Mouse (Mus musculus) liver, postnatal 0 days (tissue): ENCODE measurements at regions not wholly inside any gene's neighbourhood (a gene's known extent, or its start where the extent isn't known, plus 50 kb on each side); places are given as distances from the start of the nearest gene placed in this dataset.

Experiments used
- ATAC-seq: fragments of 200-750 bp; cut with Nextera tagmentation; 2 replicates; pipeline ENCODE4 v1.8.0; 2017; ENCODE audit warnings: mild to moderate bottlenecking, moderate library complexity
- DNase-seq: peaks from one replicate; pipeline ENCODE4 v3.0.0-alpha.2; 2016
- H3K27ac ChIP-seq: fragments of 300-500 bp; sonication (generic); 2 replicates; pipeline ENCODE4 v1.5.1; 2014; ENCODE audit warnings: antibody characterized with exemption, moderate library complexity, mild to moderate bottlenecking, low read depth
- H3K27me3 ChIP-seq: fragments of 300-500 bp; sonication (generic); 2 replicates; pipeline ENCODE4 v1.6.1; 2014; ENCODE audit warnings: low read length, control low read depth, mixed read lengths; ENCODE audit not compliant: insufficient read depth
- H3K36me3 ChIP-seq: fragments of 300-500 bp; sonication (generic); replicated peaks from 2 replicates; pipeline ENCODE4 v1.6.1; 2014; ENCODE audit warnings: mild to moderate bottlenecking, control low read depth, low read length, moderate library complexity, mixed read lengths; ENCODE audit not compliant: insufficient read depth
- H3K4me1 ChIP-seq: fragments of 300-500 bp; sonication (generic); 2 replicates; pipeline ENCODE4 v1.6.1; 2014; ENCODE audit warnings: antibody characterized with exemption, mild to moderate bottlenecking, control low read depth; ENCODE audit not compliant: insufficient read depth
- H3K4me2 ChIP-seq: fragments of 300-500 bp; sonication (generic); 2 replicates; pipeline ENCODE4 v1.6.1; 2014; ENCODE audit warnings: low read depth, mild to moderate bottlenecking, low read length, moderate library complexity, mixed read lengths
- H3K4me3 ChIP-seq: fragments of 300-500 bp; sonication (generic); 2 replicates; pipeline ENCODE4 v1.5.1; 2014; ENCODE audit warnings: low read depth, low read length
- H3K9ac ChIP-seq: fragments of 300-500 bp; sonication (generic); replicated peaks from 2 replicates; pipeline ENCODE4 v1.6.1; 2014; ENCODE audit warnings: mild to moderate bottlenecking, moderate library complexity
- H3K9me3 ChIP-seq: fragments of 300-500 bp; sonication (generic); 2 replicates; pipeline ENCODE4 v1.6.1; 2016; ENCODE audit warnings: mild to moderate bottlenecking, control low read depth, low read length, mixed read lengths
- CTCF ChIP-seq: sonication (generic); IDR thresholded peaks from 2 replicates; pipeline ENCODE4 v1.5.1; 2016; ENCODE audit warnings: antibody characterized with exemption, low read depth
- EP300 ChIP-seq: IDR thresholded peaks from 2 replicates; pipeline ENCODE4 v1.6.1; 2016; ENCODE audit warnings: antibody characterized with exemption, low read depth, mild to moderate bottlenecking
- WGBS: fragments of 180-500 bp; shearing (Covaris S2); extraction: QIAGEN DNeasy Blood & Tissue Kit; methylation state at CpG from one replicate; pipeline ENCODE4 v1.1.7; 2014; ENCODE audit not compliant: insufficient replicate concordance; 5-methylcytosine and 5-hydroxymethylcytosine counted together

DNA sequence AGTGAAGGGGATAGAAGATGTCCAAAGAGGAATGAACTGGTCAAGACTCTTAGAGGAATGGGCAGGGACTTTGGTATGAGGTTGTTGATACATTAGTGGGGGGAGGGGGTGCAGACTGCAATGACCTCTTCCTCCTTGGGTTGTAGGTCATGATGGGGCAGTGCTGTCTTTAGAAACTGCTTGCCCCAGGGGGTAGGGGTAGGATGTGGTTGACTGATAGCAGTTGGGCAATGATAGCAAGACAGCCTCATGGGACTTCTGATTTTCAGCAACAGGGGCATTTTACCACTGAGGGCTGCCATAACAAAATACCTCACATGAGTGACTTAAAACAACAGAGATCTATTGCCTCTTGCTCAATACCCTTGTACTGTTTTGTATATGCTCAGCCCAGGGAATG is 63.5 kb upstream of the 1700017B05Rik start:
- Histone ChIP-seq H3K9ac (no peak overlapping the region), H3K27ac (no peak overlapping the region), H3K9me3 (no peaks in the 10 kb centered on the region), H3K4me3 (no peak overlapping the region), H3K36me3 (no peaks in the 10 kb centered on the region), H3K4me2 (no peak overlapping the region), H3K4me1 (no peaks in the 10 kb centered on the region), H3K27me3 (no peaks in the 10 kb centered on the region)
- TF ChIP-seq CTCF (no peak), EP300 (no peak)
- ATAC-seq (no peak), DNase-seq (no peak)

DNA sequence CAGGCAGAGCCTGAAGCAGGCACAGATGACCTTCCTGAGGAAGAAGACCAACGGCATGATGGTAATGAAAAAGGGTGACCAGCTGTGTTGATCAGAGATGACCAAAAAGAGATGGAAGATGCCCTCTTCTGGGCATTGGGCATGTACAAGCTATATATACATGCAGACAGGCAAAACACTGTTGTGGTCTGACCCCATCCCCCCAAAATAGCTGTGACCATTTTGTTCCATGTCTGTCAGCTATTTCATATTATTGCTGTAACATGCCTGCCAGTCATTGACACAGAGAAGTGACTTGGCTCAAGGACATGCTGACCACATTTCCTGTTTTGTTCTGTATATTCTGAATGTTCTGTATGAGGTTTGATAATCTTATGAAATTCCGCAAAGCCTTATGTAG is 56.6 kb upstream of the 1700017B05Rik start:
- H3K27ac ChIP-seq, result no peak overlapping the region
- TF ChIP-seq EP300 (peak; percentile 48; the same call in 1 of the 2 replicates), CTCF (peak; percentile 23)
- ATAC-seq (peak; percentile 40), DNase-seq (no peak)
- H3K9ac ChIP-seq, result no peak overlapping the region
- no peaks in the 10 kb centered on the region for H3K36me3 ChIP-seq
- no peak overlapping the region for H3K4me2 ChIP-seq
- H3K9me3 ChIP-seq, result no peaks in the 10 kb centered on the region
- WGBS, result 67% methylated on average over 2 of the region's 2 CpGs
- no peaks in the 10 kb centered on the region; the same call in 1 of the 2 replicates for H3K4me1 ChIP-seq
- no peaks in the 10 kb centered on the region for H3K27me3 ChIP-seq
- H3K4me3 ChIP-seq, result no peak overlapping the region

DNA sequence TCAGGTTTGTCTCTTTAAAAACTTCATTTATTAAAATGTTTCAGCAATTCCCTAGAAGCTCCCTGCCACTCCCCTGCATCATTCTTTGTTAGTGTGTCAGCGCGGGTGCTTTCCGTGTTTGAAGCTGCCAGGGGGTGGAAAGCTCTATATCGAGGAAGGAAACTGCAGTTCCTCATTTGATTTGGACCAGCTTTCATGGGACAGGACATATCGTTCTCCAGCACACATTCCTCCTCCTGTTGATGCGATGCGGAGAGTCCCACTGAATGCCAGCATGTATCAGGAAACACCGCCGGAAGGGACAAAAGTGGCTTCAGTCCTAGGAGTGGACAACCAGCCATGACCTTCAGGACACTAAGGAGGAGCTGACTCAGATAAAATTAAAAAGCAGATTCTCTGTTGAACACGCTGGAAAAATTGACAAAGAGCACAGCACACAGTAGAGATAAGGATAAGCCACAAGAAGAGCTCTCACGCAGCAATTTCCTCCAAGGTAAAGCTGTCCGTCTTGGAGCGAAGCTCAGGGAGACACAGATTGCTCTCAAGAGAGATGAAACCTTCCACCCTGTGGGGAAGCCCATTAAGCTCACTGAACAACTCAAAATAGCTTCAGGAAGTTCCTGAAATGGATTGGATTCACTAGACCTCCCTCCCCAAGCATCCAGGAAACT is 55.3 kb upstream of the 1700017B05Rik start:
- peak; percentile 69 for TF ChIP-seq EP300
- no peak for TF ChIP-seq CTCF
- peak; percentile 47; the same call in 1 of the 2 replicates for ATAC-seq
- WGBS, result 38% methylated on average over 13 of the region's 13 CpGs
- no peaks in the 10 kb centered on the region for H3K9me3 ChIP-seq
- H3K4me2 ChIP-seq, result no peak overlapping the region
- no peak overlapping the region for H3K4me3 ChIP-seq
- no peak overlapping the region for H3K9ac ChIP-seq
- H3K27ac ChIP-seq, result no peak overlapping the region
- no peaks in the 10 kb centered on the region for H3K36me3 ChIP-seq
- DNase-seq, result no peak
- H3K27me3 ChIP-seq, result no peaks in the 10 kb centered on the region
- H3K4me1 ChIP-seq, result peaks cover 2% of the 10 kb centered on the region; the same call in 1 of the 2 replicates

DNA sequence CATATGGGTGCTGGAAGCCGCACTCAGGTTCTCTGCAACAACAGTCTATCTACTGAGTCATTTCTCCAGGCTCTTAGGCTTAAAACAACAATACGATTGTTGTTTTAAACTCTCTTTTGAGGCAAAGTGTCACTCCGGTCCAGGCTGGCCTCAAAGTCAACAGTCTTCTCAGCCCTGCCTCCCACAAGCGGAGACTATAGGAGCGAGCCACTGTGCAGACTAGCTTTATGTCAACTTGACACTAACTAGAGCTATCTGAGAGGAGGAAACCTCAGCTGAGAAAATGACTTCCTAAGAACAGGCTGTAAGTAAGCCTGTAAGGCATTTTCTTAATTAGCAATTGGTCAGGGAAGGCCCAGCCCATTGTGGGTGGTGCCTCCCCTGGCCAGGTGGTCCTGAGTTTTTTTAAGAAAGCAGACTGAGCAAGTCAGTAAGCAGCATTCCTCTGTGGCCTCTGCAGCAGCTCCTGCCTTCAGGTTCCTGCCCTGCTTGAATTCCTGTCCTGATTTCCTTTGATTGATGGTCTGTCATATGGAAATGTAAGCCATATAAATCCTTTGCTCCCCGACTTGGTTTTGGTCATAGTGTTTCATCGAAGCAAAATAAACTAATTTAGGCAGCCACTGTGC is 52.7 kb upstream of the 1700017B05Rik start:
- Histone ChIP-seq H3K9ac (no peak overlapping the region), H3K4me3 (no peak overlapping the region), H3K4me1 (peaks cover 2% of the 10 kb centered on the region; the same call in 1 of the 2 replicates), H3K27me3 (no peaks in the 10 kb centered on the region), H3K36me3 (no peaks in the 10 kb centered on the region), H3K27ac (no peak overlapping the region), H3K4me2 (no peak overlapping the region), H3K9me3 (no peaks in the 10 kb centered on the region)
- WGBS, result 77% methylated on average over 7 of the region's 7 CpGs
- no peak for TF ChIP-seq EP300
- no peak for TF ChIP-seq CTCF
- no peak for DNase-seq
- ATAC-seq, result no peak

DNA sequence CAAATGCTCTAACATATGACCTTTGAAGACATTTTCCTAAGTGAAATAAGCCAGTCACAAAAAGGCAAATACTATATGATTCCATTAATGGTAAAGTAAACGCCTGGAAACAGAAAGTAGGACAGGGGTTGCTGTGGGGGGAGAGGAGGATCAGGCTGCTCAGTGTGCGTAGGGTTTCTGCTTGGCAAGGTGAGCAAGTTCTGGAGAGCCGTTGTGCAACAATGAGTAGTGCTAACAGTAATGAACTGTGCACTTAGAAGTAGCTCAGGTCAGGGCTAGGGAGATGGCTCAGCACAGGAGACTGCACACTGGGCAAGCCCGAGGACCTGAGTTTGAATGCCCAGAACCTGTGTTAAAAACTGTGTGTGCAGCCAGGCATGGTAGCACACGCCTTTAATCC is 51.5 kb upstream of the 1700017B05Rik start:
- peaks cover 2% of the 10 kb centered on the region; the same call in 1 of the 2 replicates for H3K4me1 ChIP-seq
- H3K27me3 ChIP-seq, result no peaks in the 10 kb centered on the region
- H3K9me3 ChIP-seq, result no peaks in the 10 kb centered on the region
- 63% methylated on average over 5 of the region's 5 CpGs for WGBS
- no peak overlapping the region for H3K9ac ChIP-seq
- no peak overlapping the region for H3K4me2 ChIP-seq
- H3K4me3 ChIP-seq, result no peak overlapping the region
- H3K36me3 ChIP-seq, result no peaks in the 10 kb centered on the region
- ATAC-seq (peak; percentile 42), DNase-seq (no peak)
- no peak for TF ChIP-seq CTCF
- TF ChIP-seq EP300, result no peak
- peak overlapping the region; percentile 41; the same call in 1 of the 2 replicates for H3K27ac ChIP-seq

DNA sequence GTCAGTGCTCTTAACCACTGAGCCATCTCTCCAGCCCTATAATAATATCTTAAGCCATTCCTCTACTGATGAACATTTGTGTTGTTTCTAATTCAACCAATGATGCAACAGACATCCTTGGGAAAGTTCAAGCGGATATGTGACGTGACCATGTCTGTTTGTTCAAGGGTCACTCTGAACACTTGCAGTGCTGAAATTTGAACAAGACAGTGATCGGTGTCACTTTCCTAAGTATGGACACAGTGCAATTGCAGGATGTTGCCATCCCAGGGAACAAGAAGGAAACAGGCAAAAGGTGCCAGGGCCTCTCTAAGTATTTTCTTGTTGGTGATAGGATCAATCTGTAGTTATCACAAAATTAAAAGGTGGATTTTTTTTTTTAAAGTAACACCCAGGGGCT is 50.1 kb upstream of the 1700017B05Rik start:
- peak overlapping the region; percentile 9; the same call in 1 of the 2 replicates for H3K27ac ChIP-seq

More for the DNA sequence above, 50.1 kb upstream of the 1700017B05Rik start:
- no peaks in the 10 kb centered on the region for H3K27me3 ChIP-seq
- H3K4me1 ChIP-seq, result peaks cover 3% of the 10 kb centered on the region; the same call in 1 of the 2 replicates
- no peak for TF ChIP-seq EP300
- no peak for DNase-seq
- peak; percentile 68 for ATAC-seq
- no peak overlapping the region for H3K4me3 ChIP-seq
- no peak overlapping the region for H3K4me2 ChIP-seq
- H3K9ac ChIP-seq, result no peak overlapping the region
- no peaks in the 10 kb centered on the region for H3K36me3 ChIP-seq
- WGBS, result 61% methylated on average over 3 of the region's 3 CpGs
- H3K9me3 ChIP-seq, result no peaks in the 10 kb centered on the region
